Comparison of ENCODE assay signal across 12 mouse cellular contexts in genomic region chr3:145654028-145654427, GRCm38 (mm10). TPM values are rescaled to one million over a fixed set of nuclear protein-coding genes. Genes with fewer than 3 reads are reported as not detected.
A peak's percentile ranks its signal among the peaks of the same experiment; 100 is the strongest.
DNase-seq lines count a peak whose midpoint lies in the region; ATAC-seq and TF ChIP-seq lines count a peak whose summit lies in the region.
"Had no signal": no experiment of that assay in that cellular context is flagged by ENCODE, and none has a peak within 500 bp of the region (broad histone marks: within the 10 kb centered on the region; RNA-seq: fewer than 3 reads in every experiment).

No protein-coding gene starts in this region.

- no peak overlapping the region for H3ac ChIP-seq in C2C12 (ENCODE audit: control insufficient read depth, insufficient read length, low read depth)

- H3K79me2 ChIP-seq in heart, adult 2 months (replicated peaks; ENCODE audit: control insufficient read depth, insufficient read depth, low read length), result no peaks in the 10 kb centered on the region
- H3K79me2 ChIP-seq in C2C12 (ENCODE audit: control insufficient read depth, insufficient read depth), result peaks cover 61% of the 10 kb centered on the region

- WGBS in heart, postnatal 0 days, result 82% methylated on average over 9 of the region's 9 CpGs
- 94% methylated on average over 9 of the region's 9 CpGs for WGBS in heart, adult 2 months
- 55% methylated on average over 9 of the region's 9 CpGs for WGBS in limb, embryonic 12.5 days
- 37% methylated on average over 9 of the region's 9 CpGs for WGBS in midbrain, embryonic 10.5 days

- H3K79me3 ChIP-seq in C2C12 (ENCODE audit: low read depth), result peaks cover 27% of the 10 kb centered on the region

- no peak for TF ChIP-seq EP300 in heart, postnatal 0 days (IDR thresholded peaks at IDR 0.05; ENCODE audit: low read depth)
- TF ChIP-seq EP300 in heart, adult 2 months (IDR thresholded peaks at IDR 0.05; ENCODE audit: insufficient read depth, low read depth, low read length), result no peak

- no peaks in the 10 kb centered on the region for H3K36me3 ChIP-seq in heart, postnatal 0 days (replicated peaks; ENCODE audit: control insufficient read depth, insufficient read depth, low read length)
- H3K36me3 ChIP-seq in heart, adult 2 months (ENCODE audit: control insufficient read depth, insufficient read depth, low read length), result no peaks in the 10 kb centered on the region
- peaks cover 16% of the 10 kb centered on the region for H3K36me3 ChIP-seq in C2C12 (ENCODE audit: control insufficient read depth, insufficient read depth)
- H3K36me3 ChIP-seq in limb, embryonic 12.5 days, result no peaks in the 10 kb centered on the region
- H3K36me3 ChIP-seq in midbrain, embryonic 10.5 days, result no peaks in the 10 kb centered on the region
- H3K36me3 ChIP-seq: G1E had no signal

- H3K4me1 ChIP-seq in heart, postnatal 0 days (ENCODE audit: control insufficient read depth, insufficient read depth), result peaks cover 25% of the 10 kb centered on the region
- H3K4me1 ChIP-seq in heart, adult 2 months (ENCODE audit: control insufficient read depth, insufficient read depth, low read length), result peaks cover 10% of the 10 kb centered on the region
- peaks cover 43% of the 10 kb centered on the region for H3K4me1 ChIP-seq in limb, embryonic 12.5 days (replicated peaks)
- peaks cover 55% of the 10 kb centered on the region for H3K4me1 ChIP-seq in midbrain, embryonic 10.5 days

- peak; percentile 26 for DNase-seq in embryo, embryonic 10 days (ENCODE audit: low spot score)
- DNase-seq in embryo, embryonic 9.5 days (ENCODE audit: extremely low spot score), result no peak
- no peak for DNase-seq in heart, postnatal 0 days (ENCODE audit: low spot score)
- no peak for DNase-seq in heart, adult 2 months
- DNase-seq in layer of hippocampus, postnatal 10 days (ENCODE audit: low spot score in 2 of 2), result no peak
- DNase-seq in midbrain, embryonic 10.5 days (ENCODE audit: low spot score), result no peak
- DNase-seq: cerebellum, adult 8-10 months had no signal

- TF ChIP-seq POLR2A in heart, adult 2 months (IDR thresholded peaks at IDR 0.05; ENCODE audit: insufficient read depth, low read depth, low read length), result no peak

- TF ChIP-seq CTCF in heart, postnatal 0 days (IDR thresholded peaks at IDR 0.05; ENCODE audit: low read depth), result no peak
- TF ChIP-seq CTCF in heart, adult 2 months (IDR thresholded peaks at IDR 0.05), result no peak
- no peak for TF ChIP-seq CTCF in C2C12 (IDR thresholded peaks at IDR 0.05; ENCODE audit: control insufficient read depth, insufficient read depth, insufficient read length)

- intact Hi-C loops in heart, adult 2 months (cut with DNase I), result no loop called here

- H3K9ac ChIP-seq in heart, postnatal 0 days (replicated peaks; ENCODE audit: low read depth, low read length), result 0 out of 2 replicates have a peak overlapping the region, but pooled peaks have one; percentile 47
- no peak overlapping the region for H3K9ac ChIP-seq in heart, adult 2 months (ENCODE audit: low read depth, low read length)
- H3K9ac ChIP-seq in limb, embryonic 12.5 days (replicated peaks), result no peak overlapping the region; the same call in 1 of the 2 replicates

- H3K9me3 ChIP-seq in heart, postnatal 0 days (replicated peaks; ENCODE audit: control insufficient read depth, low read length), result no peaks in the 10 kb centered on the region
- H3K9me3 ChIP-seq in limb, embryonic 12.5 days, result no peaks in the 10 kb centered on the region
- H3K9me3 ChIP-seq in midbrain, embryonic 10.5 days (replicated peaks), result no peaks in the 10 kb centered on the region

- peak overlapping the region; percentile 96 for H3K27ac ChIP-seq in heart, postnatal 0 days (ENCODE audit: low read depth)
- H3K27ac ChIP-seq in heart, adult 2 months, result no peak overlapping the region; the same call in 1 of the 2 replicates
- H3K27ac ChIP-seq in limb, embryonic 12.5 days, result 0 out of 2 replicates have a peak overlapping the region, but pooled peaks have one; percentile 13
- no peak overlapping the region for H3K27ac ChIP-seq in midbrain, embryonic 10.5 days (replicated peaks)
- H3K27ac ChIP-seq: liver, embryonic 14.5 days had no signal

- peak overlapping the region; percentile 70; the same call in 1 of the 2 replicates for H3K4me3 ChIP-seq in heart, postnatal 0 days (ENCODE audit: low read depth, low read length)
- no peak overlapping the region for H3K4me3 ChIP-seq in heart, adult 2 months
- H3K4me3 ChIP-seq in C2C12 (ENCODE audit: insufficient read depth, poor library complexity, severe bottlenecking), result peak overlapping the region; percentile 43
- no peak overlapping the region for H3K4me3 ChIP-seq in limb, embryonic 12.5 days (replicated peaks)
- H3K4me3 ChIP-seq in midbrain, embryonic 10.5 days, result no peak overlapping the region

- H3K27me3 ChIP-seq in heart, postnatal 0 days (ENCODE audit: control insufficient read depth, insufficient read depth, low read length), result no peaks in the 10 kb centered on the region
- no peaks in the 10 kb centered on the region for H3K27me3 ChIP-seq in heart, adult 2 months (ENCODE audit: control insufficient read depth, insufficient read depth, low read length)
- H3K27me3 ChIP-seq in C2C12 (ENCODE audit: control insufficient read depth, insufficient read depth, insufficient read length), result no peaks in the 10 kb centered on the region
- no peaks in the 10 kb centered on the region for H3K27me3 ChIP-seq in limb, embryonic 12.5 days
- H3K27me3 ChIP-seq in midbrain, embryonic 10.5 days (ENCODE audit: low read depth, poor library complexity, severe bottlenecking), result peaks cover 67% of the 10 kb centered on the region

- no peak for ATAC-seq in heart, postnatal 0 days (ENCODE audit: insufficient read depth, low read depth)
- ATAC-seq in limb, embryonic 12.5 days (ENCODE audit: insufficient number of reproducible peaks, insufficient read depth, low FRiP score, low TSS enrichment, low read depth), result no peak

- H3K4me2 ChIP-seq in heart, postnatal 0 days (ENCODE audit: low read depth, low read length), result peak overlapping the region; percentile 84
- H3K4me2 ChIP-seq in limb, embryonic 12.5 days, result peak overlapping the region; percentile 80

TF ChIP-seq in C2C12, 6 proteins besides CTCF, POLR2A, EP300 and RAD21:
- TF ChIP-seq MAX (IDR thresholded peaks at IDR 0.05) (no peak), MYOG (IDR thresholded peaks at IDR 0.05; ENCODE audit: control insufficient read depth, extremely low read depth, insufficient read length) (no peak), FOSL1 (IDR thresholded peaks at IDR 0.05; ENCODE audit: insufficient read depth, low read length, poor library complexity, severe bottlenecking) (no peak)

RNA-seq across cellular contexts. Expression of gene Ccn1, which starts 4.2 kb away (rescaled TPM):
- 91.1 and 92.3 TPM in 2 replicates for total RNA-seq in heart, postnatal 0 days (2014; rRNA removed; ENCODE audit: low replicate concordance)
- 31.3 and 34.0 TPM in 2 replicates for polyA plus RNA-seq in heart, postnatal 0 days (2015; fragmentation: Nextera tagmentation; extraction: Ambion mirVana)
- total RNA-seq in heart, adult 2 months (2021), result 10 to 100 TPM; 49.9 to 72.1 TPM
- polyA plus RNA-seq in heart, adult 2 months (2012; rRNA removed), result 39.7 and 45.0 TPM in 2 replicates
- 280 TPM for polyA plus RNA-seq in C2C12 (2012; fragmentation: generic; extraction: Trizol)
- polyA plus RNA-seq in limb, embryonic 12.5 days (2016; fragmentation: Nextera tagmentation; extraction: Ambion mirVana), result 58.7 and 65.8 TPM in 2 replicates
- total RNA-seq in layer of hippocampus, postnatal 10 days (2021), result 1 to 10 TPM; 6.1 to 6.8 TPM
- 32.5 and 36.2 TPM in 2 replicates for polyA plus RNA-seq in midbrain, embryonic 10.5 days (2016; fragmentation: Nextera tagmentation; extraction: Ambion mirVana)
- total RNA-seq: G1E; hematopoietic stem cell, adult 5-6 weeks had no signal
- polyA plus RNA-seq: G1E had no signal

Comparison
In these comparisons a context has a peak if more than half of its experiments do, and no peak if none do; other contexts are left out.
1. H3K27ac ChIP-seq: peak in heart, postnatal 0 days (single experiment) and limb, embryonic 12.5 days (single experiment); none in heart, adult 2 months (single experiment) and midbrain, embryonic 10.5 days (single experiment).
2. H3K4me3 ChIP-seq: peak in heart, postnatal 0 days (single experiment) and C2C12 (single experiment); none in heart, adult 2 months (single experiment), limb, embryonic 12.5 days (single experiment) and midbrain, embryonic 10.5 days (single experiment).